Mouse (Mus musculus) neural tube, embryonic 12.5 days (tissue): ENCODE measurements at regions not wholly inside any gene's neighbourhood (a gene's known extent, or its start where the extent isn't known, plus 50 kb on each side); places are given as distances from the start of the nearest gene placed in this dataset.

ENCODE experiments used
- ATAC-seq: fragments of 200-750 bp; cut with Nextera tagmentation; 2 replicates; pipeline ENCODE4 v1.8.0; 2017; ENCODE audit warnings: low read depth, mild to moderate bottlenecking, moderate TSS enrichment, moderate library complexity; ENCODE audit not compliant: low FRiP score
- H3K27ac ChIP-seq: fragments of 300-500 bp; sonication (generic); 2 replicates; pipeline ENCODE4 v1.5.1; 2016
- H3K27me3 ChIP-seq: fragments of 300-500 bp; sonication (generic); replicated peaks from 2 replicates; pipeline ENCODE4 v1.6.1; 2016; ENCODE audit warnings: mild to moderate bottlenecking
- H3K36me3 ChIP-seq: fragments of 300-500 bp; sonication (generic); 2 replicates; pipeline ENCODE4 v1.6.1; 2016; ENCODE audit warnings: mild to moderate bottlenecking
- H3K4me1 ChIP-seq: fragments of 300-500 bp; sonication (generic); 2 replicates; pipeline ENCODE4 v1.6.1; 2016
- H3K4me2 ChIP-seq: fragments of 300-500 bp; sonication (generic); replicated peaks from 2 replicates; pipeline ENCODE4 v1.6.1; 2016; ENCODE audit warnings: mild to moderate bottlenecking
- H3K4me3 ChIP-seq: fragments of 300-500 bp; sonication (generic); 2 replicates; pipeline ENCODE4 v1.5.1; 2016
- H3K9ac ChIP-seq: fragments of 300-500 bp; sonication (generic); 2 replicates; pipeline ENCODE4 v1.6.1; 2016; ENCODE audit warnings: mild to moderate bottlenecking
- H3K9me3 ChIP-seq: fragments of 300-500 bp; sonication (generic); 2 replicates; pipeline ENCODE4 v1.6.1; 2016; ENCODE audit warnings: mild to moderate bottlenecking
- WGBS: fragments of 180-500 bp; shearing (Covaris S2); methylation state at CpG from one replicate; pipeline ENCODE4 v1.1.7; 2016; 5-methylcytosine and 5-hydroxymethylcytosine counted together

GRCm38 (mm10) chr9:41592101-41592500 lies 430.6 kb upstream of the Ubash3b start:
- H3K4me3 ChIP-seq = no peak overlapping the region
- 94% methylated on average over 1 of the region's 1 CpGs for WGBS
- no peak overlapping the region for H3K9ac ChIP-seq
- no peak overlapping the region for H3K27ac ChIP-seq
- no peaks in the 10 kb centered on the region for H3K9me3 ChIP-seq
- H3K36me3 ChIP-seq = peaks cover 55% of the 10 kb centered on the region
- peaks cover 21% of the 10 kb centered on the region for H3K4me1 ChIP-seq
- no peaks in the 10 kb centered on the region for H3K27me3 ChIP-seq
- no peak overlapping the region for H3K4me2 ChIP-seq
- no peak for ATAC-seq

- H3K4me2 ChIP-seq = no peak overlapping the region
- H3K4me3 ChIP-seq = no peak overlapping the region
- no peak for ATAC-seq
- 60% methylated on average over 4 of the region's 4 CpGs for WGBS
- H3K9ac ChIP-seq = no peak overlapping the region
- H3K4me1 ChIP-seq = peaks cover 34% of the 10 kb centered on the region
- no peaks in the 10 kb centered on the region for H3K9me3 ChIP-seq
- H3K27ac ChIP-seq = no peak overlapping the region
- no peaks in the 10 kb centered on the region for H3K27me3 ChIP-seq
- peaks cover 65% of the 10 kb centered on the region for H3K36me3 ChIP-seq
These were observed 428.7 kb upstream of the Ubash3b start for GRCm38 (mm10) chr9:41590164-41590563.

GRCm38 (mm10) chr9:41588466-41589425 lies 427.2 kb upstream of the Ubash3b start:
- Histone ChIP-seq H3K9me3 (no peaks in the 10 kb centered on the region), H3K4me1 (peaks cover 34% of the 10 kb centered on the region), H3K36me3 (peaks cover 65% of the 10 kb centered on the region), H3K27me3 (no peaks in the 10 kb centered on the region), H3K9ac (no peak overlapping the region), H3K27ac (no peak overlapping the region), H3K4me3 (no peak overlapping the region), H3K4me2 (peak overlapping the region; percentile 33)
- WGBS = 84% methylated on average over 9 of the region's 9 CpGs
- ATAC-seq = no peak

GRCm38 (mm10) chr9:41587762-41588161 lies 426.3 kb upstream of the Ubash3b start:
- H3K27me3 ChIP-seq = no peaks in the 10 kb centered on the region
- peaks cover 34% of the 10 kb centered on the region for H3K4me1 ChIP-seq
- no peak overlapping the region for H3K4me3 ChIP-seq
- no peak for ATAC-seq
- peak overlapping the region; percentile 57 for H3K4me2 ChIP-seq
- H3K27ac ChIP-seq = no peak overlapping the region
- H3K9me3 ChIP-seq = no peaks in the 10 kb centered on the region
- peaks cover 61% of the 10 kb centered on the region for H3K36me3 ChIP-seq
- 63% methylated on average over 4 of the region's 4 CpGs for WGBS
- peak overlapping the region; percentile 29; the same call in 1 of the 2 replicates for H3K9ac ChIP-seq

GRCm38 (mm10) chr9:41586966-41587570 lies 425.6 kb upstream of the Ubash3b start:
- peak overlapping the region; percentile 57 for H3K4me2 ChIP-seq
- H3K9me3 ChIP-seq = no peaks in the 10 kb centered on the region
- no peak overlapping the region for H3K27ac ChIP-seq
- ATAC-seq = no peak
- no peak overlapping the region; the same call in 1 of the 2 replicates for H3K4me3 ChIP-seq
- WGBS = 88% methylated on average over 4 of the region's 4 CpGs
- H3K27me3 ChIP-seq = no peaks in the 10 kb centered on the region
- H3K9ac ChIP-seq = peak overlapping the region; percentile 67
- H3K36me3 ChIP-seq = peaks cover 55% of the 10 kb centered on the region
- peaks cover 34% of the 10 kb centered on the region for H3K4me1 ChIP-seq

- ATAC-seq = 0 out of 2 replicates have a peak, but pooled peaks have one; percentile 59
- peak overlapping the region; percentile 27; the same call in 1 of the 2 replicates for H3K4me3 ChIP-seq
- no peaks in the 10 kb centered on the region for H3K27me3 ChIP-seq
- peaks cover 47% of the 10 kb centered on the region for H3K36me3 ChIP-seq
- H3K9ac ChIP-seq = peak overlapping the region; percentile 67
- H3K4me1 ChIP-seq = peaks cover 34% of the 10 kb centered on the region
- WGBS = 75% methylated on average over 7 of the region's 7 CpGs
- H3K9me3 ChIP-seq = no peaks in the 10 kb centered on the region
- H3K27ac ChIP-seq = 0 out of 2 replicates have a peak overlapping the region, but pooled peaks have one; percentile 62
- peak overlapping the region; percentile 57 for H3K4me2 ChIP-seq
These were observed 424.8 kb upstream of the Ubash3b start for GRCm38 (mm10) chr9:41586291-41586690.

- WGBS = 40% methylated on average over 5 of the region's 5 CpGs
- H3K27me3 ChIP-seq = no peaks in the 10 kb centered on the region
- H3K9me3 ChIP-seq = no peaks in the 10 kb centered on the region
- H3K36me3 ChIP-seq = peaks cover 42% of the 10 kb centered on the region
- H3K4me2 ChIP-seq = peak overlapping the region; percentile 57
- peaks cover 34% of the 10 kb centered on the region for H3K4me1 ChIP-seq
- no peak for ATAC-seq
- peak overlapping the region; percentile 62 for H3K27ac ChIP-seq
- H3K9ac ChIP-seq = peak overlapping the region; percentile 67
- peak overlapping the region; percentile 27 for H3K4me3 ChIP-seq
These were observed 424.3 kb upstream of the Ubash3b start for GRCm38 (mm10) chr9:41585771-41586170.

GRCm38 (mm10) chr9:41585012-41585411 lies 423.5 kb upstream of the Ubash3b start:
- WGBS = 33% methylated on average over 7 of the region's 7 CpGs
- Histone ChIP-seq H3K4me3 (peak overlapping the region; percentile 34), H3K27ac (peak overlapping the region; percentile 50; the same call in 1 of the 2 replicates), H3K4me1 (peaks cover 32% of the 10 kb centered on the region), H3K4me2 (peak overlapping the region; percentile 57), H3K27me3 (no peaks in the 10 kb centered on the region), H3K36me3 (peaks cover 35% of the 10 kb centered on the region), H3K9ac (peak overlapping the region; percentile 69), H3K9me3 (no peaks in the 10 kb centered on the region)
- ATAC-seq = no peak

- Histone ChIP-seq H3K9me3 (no peaks in the 10 kb centered on the region), H3K4me3 (peak overlapping the region; percentile 70), H3K4me1 (peaks cover 26% of the 10 kb centered on the region), H3K36me3 (peaks cover 23% of the 10 kb centered on the region), H3K9ac (peak overlapping the region; percentile 88), H3K27ac (peak overlapping the region; percentile 75), H3K27me3 (no peaks in the 10 kb centered on the region), H3K4me2 (peak overlapping the region; percentile 61)
- WGBS = 25% methylated on average over 8 of the region's 8 CpGs
- no peak for ATAC-seq
These were observed 422.3 kb upstream of the Ubash3b start for GRCm38 (mm10) chr9:41583711-41584329.

- Histone ChIP-seq H3K27ac (peak overlapping the region; percentile 75), H3K9ac (peak overlapping the region; percentile 88), H3K4me3 (peak overlapping the region; percentile 70), H3K36me3 (peaks cover 17% of the 10 kb centered on the region), H3K4me1 (peaks cover 23% of the 10 kb centered on the region), H3K4me2 (peak overlapping the region; percentile 61), H3K27me3 (no peaks in the 10 kb centered on the region), H3K9me3 (no peaks in the 10 kb centered on the region)
- WGBS = 55% methylated on average over 8 of the region's 8 CpGs
- ATAC-seq = no peak
These were observed 421.8 kb upstream of the Ubash3b start for GRCm38 (mm10) chr9:41583276-41583675.

GRCm38 (mm10) chr9:41582711-41583236 lies 421.3 kb upstream of the Ubash3b start:
- peak overlapping the region; percentile 70 for H3K4me3 ChIP-seq
- peak overlapping the region; percentile 88 for H3K9ac ChIP-seq
- H3K4me2 ChIP-seq = peak overlapping the region; percentile 61
- no peaks in the 10 kb centered on the region for H3K27me3 ChIP-seq
- H3K36me3 ChIP-seq = peaks cover 15% of the 10 kb centered on the region
- 60% methylated on average over 5 of the region's 5 CpGs for WGBS
- peak overlapping the region; percentile 75 for H3K27ac ChIP-seq
- peaks cover 26% of the 10 kb centered on the region for H3K4me1 ChIP-seq
- no peak for ATAC-seq
- no peaks in the 10 kb centered on the region for H3K9me3 ChIP-seq
